24 mouse cellular contexts compared by ENCODE assay signal in genomic region chr12:32066004-32066403, GRCm38 (mm10). TPM values are rescaled to one million over a fixed set of nuclear protein-coding genes. Genes with fewer than 3 reads are reported as not detected.
DNase-seq lines count a peak whose midpoint lies in the region; ATAC-seq lines count a peak whose summit lies in the region.
"Had no signal": no experiment of that assay in that cellular context is flagged by ENCODE, and none has a peak within 500 bp of the region (broad histone marks: within the 10 kb centered on the region; RNA-seq: fewer than 3 reads in every experiment).

No protein-coding gene starts in this region.

- no peak for ATAC-seq in megakaryocyte, adult 5-6 weeks (ENCODE audit: poor library complexity, severe bottlenecking)
- no peak for ATAC-seq in hindbrain, embryonic 11.5 days (ENCODE audit: low FRiP score)
- ATAC-seq: activated CD4-positive, CD25-positive, alpha-beta regulatory T cell, adult 4 months; CD4-positive, CD25-positive, alpha-beta regulatory T cell, adult 4 months; forebrain, embryonic 13.5 days; forebrain, embryonic 16.5 days had no signal

- peak overlapping the region; percentile 81 for H3K4me3 ChIP-seq in megakaryocyte, embryonic 14.5 days (replicated peaks)
- no peak overlapping the region for H3K4me3 ChIP-seq in hindbrain, embryonic 11.5 days (ENCODE audit: low read depth, low read length)
- H3K4me3 ChIP-seq: forebrain, embryonic 10.5 days; forebrain, embryonic 13.5 days; heart, adult 2 months; heart, embryonic 10.5 days; heart, embryonic 13.5 days; hindbrain, embryonic 12.5 days; hindbrain, embryonic 15.5 days had no signal

- peaks cover 12% of the 10 kb centered on the region for H3K36me3 ChIP-seq in megakaryocyte, embryonic 14.5 days (replicated peaks; ENCODE audit: low read length)
- H3K36me3 ChIP-seq in hindbrain, embryonic 11.5 days (ENCODE audit: control insufficient read depth, insufficient read depth, low read length), result no peaks in the 10 kb centered on the region
- H3K36me3 ChIP-seq: forebrain, embryonic 10.5 days; heart, embryonic 10.5 days; heart, embryonic 13.5 days; hindbrain, embryonic 12.5 days; hindbrain, embryonic 15.5 days had no signal

- no peak overlapping the region for H3K9ac ChIP-seq in hindbrain, embryonic 11.5 days (ENCODE audit: low read depth, low read length)
- H3K9ac ChIP-seq: forebrain, embryonic 13.5 days; heart, embryonic 13.5 days; hindbrain, embryonic 12.5 days; hindbrain, embryonic 15.5 days had no signal

- peaks cover 71% of the 10 kb centered on the region for H3K4me1 ChIP-seq in megakaryocyte, embryonic 14.5 days
- no peaks in the 10 kb centered on the region for H3K4me1 ChIP-seq in hindbrain, embryonic 11.5 days (replicated peaks; ENCODE audit: control insufficient read depth, insufficient read depth, low read length)

- no peak overlapping the region for H3K27ac ChIP-seq in hindbrain, embryonic 11.5 days (ENCODE audit: low read depth, low read length)
- H3K27ac ChIP-seq: forebrain, embryonic 10.5 days; forebrain, embryonic 13.5 days; heart, adult 2 months; heart, embryonic 10.5 days; heart, embryonic 13.5 days; hindbrain, embryonic 12.5 days; hindbrain, embryonic 15.5 days had no signal

- no peak overlapping the region for H3K4me2 ChIP-seq in hindbrain, embryonic 11.5 days (replicated peaks; ENCODE audit: low read depth, low read length)
- H3K4me2 ChIP-seq: forebrain, embryonic 13.5 days; heart, embryonic 13.5 days; hindbrain, embryonic 12.5 days; hindbrain, embryonic 15.5 days had no signal

- H3K9me3 ChIP-seq in megakaryocyte, embryonic 14.5 days, result no peaks in the 10 kb centered on the region
- H3K9me3 ChIP-seq in hindbrain, embryonic 11.5 days (ENCODE audit: control insufficient read depth, low read length), result no peaks in the 10 kb centered on the region
- H3K9me3 ChIP-seq: forebrain, embryonic 10.5 days; forebrain, embryonic 13.5 days; heart, embryonic 10.5 days; heart, embryonic 13.5 days; hindbrain, embryonic 12.5 days; hindbrain, embryonic 15.5 days had no signal

- H3K27me3 ChIP-seq in megakaryocyte, embryonic 14.5 days (replicated peaks), result no peaks in the 10 kb centered on the region
- H3K27me3 ChIP-seq in hindbrain, embryonic 11.5 days (ENCODE audit: control insufficient read depth, insufficient read depth, low read length), result no peaks in the 10 kb centered on the region
- H3K27me3 ChIP-seq: forebrain, embryonic 13.5 days; heart, embryonic 13.5 days; hindbrain, embryonic 12.5 days; hindbrain, embryonic 15.5 days had no signal

- peak; percentile 11 for DNase-seq in MN1 (ENCODE audit: low spot score)
- peak; percentile 62 for DNase-seq in brain, adult 2 months (ENCODE audit: low read depth, low spot score)
- no peak for DNase-seq in gastrocnemius, postnatal 10 days
- DNase-seq in hindbrain, embryonic 11.5 days (ENCODE audit: low spot score), result no peak
- DNase-seq: adrenal gland, adult 8-10 months; adrenal gland, postnatal 25 days; cerebellum, adult 18-20 months; cerebellum, adult 9-10 months; cerebellum, postnatal 14 days; gastrocnemius, postnatal 36 days; heart, adult 2 months; heart, postnatal 14 days; heart, postnatal 4 days had no signal

- WGBS in hindbrain, embryonic 11.5 days, result 52% methylated on average over 5 of the region's 5 CpGs

RNA-seq across cellular contexts. Expression of gene Prkar2b, which starts 4.9 kb away (rescaled TPM):
- polyA plus RNA-seq in megakaryocyte, embryonic 14.5 days (2012; ENCODE audit: insufficient read depth, low replicate concordance), result 110 and 158 TPM in 2 replicates
- 41.4 and 43.6 TPM in 2 replicates for total RNA-seq in megakaryocyte, adult 5-6 weeks (2015)
- total RNA-seq in megakaryocyte, adult 5-6 weeks (2017), result 36.2 and 45.2 TPM in 2 replicates
- 1 to 10 TPM; 6.8 to 7.8 TPM for total RNA-seq in gastrocnemius, postnatal 10 days (2021)
- polyA plus RNA-seq in hindbrain, embryonic 11.5 days (2014; fragmentation: Nextera tagmentation; extraction: Ambion mirVana), result 75.5 and 80.6 TPM in 2 replicates

Comparison
In these comparisons a context has a peak if more than half of its experiments do, and no peak if none do; other contexts are left out.
1. DNase-seq: peak in MN1 (single experiment) and brain, adult 2 months (single experiment); none in gastrocnemius, postnatal 10 days (single experiment) and hindbrain, embryonic 11.5 days (single experiment).
2. RNA of gene Prkar2b, which starts 4.9 kb away (total RNA-seq): 36.2 to 45.2 TPM in megakaryocyte, adult 5-6 weeks; 6.8 to 7.8 TPM in gastrocnemius, postnatal 10 days; every median in the first group is over 4 times any median in the second.